Mouse (Mus musculus) lung, embryonic 14.5 days (tissue): ENCODE measurements around the gene Tmem30a. TPM values are rescaled to one million over a fixed set of nuclear protein-coding genes. Genes with fewer than 3 reads are reported as not detected.

Source experiments
- ATAC-seq: fragments of 200-750 bp; cut with Nextera tagmentation; 2 replicates; pipeline ENCODE4 v1.8.0; 2017; ENCODE audit warnings: mild to moderate bottlenecking, moderate TSS enrichment, moderate library complexity; ENCODE audit not compliant: insufficient read depth
- DNase-seq: peaks from one replicate; pipeline ENCODE4 v3.0.0-alpha.2; 2015
- H3K27ac ChIP-seq: fragments of 300-500 bp; sonication (generic); 2 replicates; pipeline ENCODE4 v1.5.1; 2014; ENCODE audit warnings: low read depth, mild to moderate bottlenecking, moderate library complexity
- H3K27me3 ChIP-seq: fragments of 300-500 bp; sonication (generic); 2 replicates; pipeline ENCODE4 v1.6.1; 2014; ENCODE audit warnings: low read length, control low read depth; ENCODE audit not compliant: insufficient read depth
- H3K36me3 ChIP-seq: fragments of 300-500 bp; sonication (generic); 2 replicates; pipeline ENCODE4 v1.6.1; 2014; ENCODE audit warnings: control low read depth; ENCODE audit not compliant: insufficient read depth
- H3K4me1 ChIP-seq: fragments of 300-500 bp; sonication (generic); 2 replicates; pipeline ENCODE4 v1.6.1; 2014; ENCODE audit warnings: antibody characterized with exemption, control low read depth; ENCODE audit not compliant: insufficient read depth
- H3K4me2 ChIP-seq: fragments of 300-500 bp; sonication (generic); 2 replicates; pipeline ENCODE4 v1.6.1; 2014; ENCODE audit warnings: mild to moderate bottlenecking
- H3K4me3 ChIP-seq: fragments of 300-500 bp; sonication (generic); 2 replicates; pipeline ENCODE4 v1.5.1; 2014; ENCODE audit warnings: low read depth, low read length
- H3K9ac ChIP-seq: fragments of 300-500 bp; sonication (generic); 2 replicates; pipeline ENCODE4 v1.6.1; 2014
- H3K9me3 ChIP-seq: fragments of 300-500 bp; sonication (generic); 2 replicates; pipeline ENCODE4 v1.6.1; 2016; ENCODE audit warnings: low read depth, low read length, control low read depth
- CTCF ChIP-seq: IDR thresholded peaks from 2 replicates; pipeline ENCODE4 v1.5.1; 2016; ENCODE audit warnings: antibody characterized with exemption, low read depth
- WGBS: fragments of 180-500 bp; shearing (Covaris S2); extraction: QIAGEN DNeasy Blood & Tissue Kit; methylation state at CpG from one replicate; pipeline ENCODE4 v1.1.7; 2014; 5-methylcytosine and 5-hydroxymethylcytosine counted together
- polyA plus RNA-seq: library from polyadenylated mRNA; unstranded; fragments of >200 nt; fragmentation: Nextera tagmentation; extraction: Ambion mirVana; gene quantifications from 2 replicates; pipeline ENCODE4 v1.2.1, GENCODE M21; 2014

The Tmem30a gene
- 92.2 and 94.0 TPM in 2 replicates for polyA plus RNA-seq

GRCm38 (mm10) chr9:79792841-79793835 lies at the start of gene Tmem30a:
Gene Tmem30a, minus strand, starts transcription at chr9:79793507.
- H3K36me3 ChIP-seq = no peaks in the 10 kb centered on the region
- WGBS = under 1% methylated on average over 81 of the region's 91 CpGs
- ATAC-seq = peak; percentile 99
- TF ChIP-seq CTCF = no peak
- H3K4me2 ChIP-seq = peak within 1 kb of the TSS; percentile 66
- H3K4me3 ChIP-seq = peak within 1 kb of the TSS; percentile 93
- H3K27ac ChIP-seq = peak within 1 kb of the TSS; percentile 90
- H3K9me3 ChIP-seq = no peaks in the 10 kb centered on the region
- H3K27me3 ChIP-seq = no peaks in the 10 kb centered on the region
- peak within 1 kb of the TSS; percentile 88 for H3K9ac ChIP-seq
- peaks cover 5% of the 10 kb centered on the region; the same call in 1 of the 2 replicates for H3K4me1 ChIP-seq
- DNase-seq = peak; percentile 99

GRCm38 (mm10) chr9:79842615-79843014 lies 49.3 kb upstream of the Tmem30a start:
- 19% methylated on average over 6 of the region's 6 CpGs for WGBS
- Histone ChIP-seq H3K4me1 (peaks cover 4% of the 10 kb centered on the region), H3K4me3 (no peak overlapping the region), H3K27me3 (no peaks in the 10 kb centered on the region), H3K9me3 (no peaks in the 10 kb centered on the region), H3K4me2 (no peak overlapping the region), H3K9ac (0 out of 2 replicates have a peak overlapping the region, but pooled peaks have one; percentile 1), H3K36me3 (no peaks in the 10 kb centered on the region), H3K27ac (peak overlapping the region; percentile 48)
- TF ChIP-seq CTCF = no peak
- peak; percentile 70 for ATAC-seq
- DNase-seq = no peak

- Histone ChIP-seq H3K4me1 (peaks cover 4% of the 10 kb centered on the region), H3K4me2 (no peak overlapping the region), H3K36me3 (no peaks in the 10 kb centered on the region), H3K27ac (peak overlapping the region; percentile 48), H3K4me3 (no peak overlapping the region), H3K9me3 (no peaks in the 10 kb centered on the region), H3K9ac (no peak overlapping the region), H3K27me3 (no peaks in the 10 kb centered on the region)
- DNase-seq (no peak), ATAC-seq (no peak; the same call in 1 of the 2 replicates)
- TF ChIP-seq CTCF = no peak
Observed at GRCm38 (mm10) chr9:79842028-79842427, 48.7 kb upstream of the Tmem30a start.

GRCm38 (mm10) chr9:79831294-79831693 lies 38.0 kb upstream of the Tmem30a start:
- Histone ChIP-seq H3K27me3 (no peaks in the 10 kb centered on the region), H3K4me1 (peaks cover 9% of the 10 kb centered on the region; the same call in 1 of the 2 replicates), H3K9me3 (no peaks in the 10 kb centered on the region), H3K36me3 (no peaks in the 10 kb centered on the region), H3K4me3 (no peak overlapping the region), H3K4me2 (no peak overlapping the region), H3K27ac (no peak overlapping the region), H3K9ac (no peak overlapping the region)
- no peak for TF ChIP-seq CTCF
- DNase-seq (no peak), ATAC-seq (peak; percentile 45; the same call in 1 of the 2 replicates)
- WGBS = 65% methylated on average over 1 of the region's 1 CpGs

GRCm38 (mm10) chr9:79830874-79831273 lies 37.6 kb upstream of the Tmem30a start:
- TF ChIP-seq CTCF = no peak
- Histone ChIP-seq H3K36me3 (no peaks in the 10 kb centered on the region), H3K4me2 (0 out of 2 replicates have a peak overlapping the region, but pooled peaks have one; percentile 43), H3K27ac (peak overlapping the region; percentile 12), H3K9ac (no peak overlapping the region), H3K27me3 (no peaks in the 10 kb centered on the region), H3K4me1 (peaks cover 9% of the 10 kb centered on the region; the same call in 1 of the 2 replicates), H3K9me3 (no peaks in the 10 kb centered on the region), H3K4me3 (no peak overlapping the region)
- WGBS = 26% methylated on average over 4 of the region's 4 CpGs
- ATAC-seq (peak; percentile 85), DNase-seq (peak; percentile 24)

- H3K27ac ChIP-seq = peak overlapping the region; percentile 12
Observed at GRCm38 (mm10) chr9:79829842-79830800, 36.8 kb upstream of the Tmem30a start.

More at GRCm38 (mm10) chr9:79829842-79830800, 36.8 kb upstream of the Tmem30a start:
- 0 out of 2 replicates have a peak overlapping the region, but pooled peaks have one; percentile 0 for H3K4me3 ChIP-seq
- H3K36me3 ChIP-seq = no peaks in the 10 kb centered on the region
- H3K4me2 ChIP-seq = peak overlapping the region; percentile 43
- TF ChIP-seq CTCF = no peak
- DNase-seq = peak; percentile 79
- no peaks in the 10 kb centered on the region for H3K9me3 ChIP-seq
- WGBS = 29% methylated on average over 23 of the region's 23 CpGs
- H3K27me3 ChIP-seq = no peaks in the 10 kb centered on the region
- ATAC-seq = peak; percentile 50; the same call in 1 of the 2 replicates
- H3K4me1 ChIP-seq = peaks cover 9% of the 10 kb centered on the region; the same call in 1 of the 2 replicates
- peak overlapping the region; percentile 1; the same call in 1 of the 2 replicates for H3K9ac ChIP-seq
